16 mouse cellular contexts compared by ENCODE assay signal in genomic region chr4:98428371-98428770, GRCm38 (mm10). TPM values are rescaled to one million over a fixed set of nuclear protein-coding genes. Genes with fewer than 3 reads are reported as not detected.
DNase-seq lines count a peak whose midpoint lies in the region; ATAC-seq and TF ChIP-seq lines count a peak whose summit lies in the region.
"Had no signal": no experiment of that assay in that cellular context is flagged by ENCODE, and none has a peak within 500 bp of the region (broad histone marks: within the 10 kb centered on the region; RNA-seq: fewer than 3 reads in every experiment).

No protein-coding gene starts in this region.

- H3K4me3 ChIP-seq in kidney, adult 2 months (ENCODE audit: insufficient read depth, low read depth, low read length): no peak overlapping the region
- H3K4me3 ChIP-seq in kidney, embryonic 14.5 days (ENCODE audit: low read length): no peak overlapping the region
- H3K4me3 ChIP-seq in midbrain, postnatal 0 days (ENCODE audit: low read depth, low read length): no peak overlapping the region
- no peak overlapping the region for H3K4me3 ChIP-seq in midbrain, embryonic 14.5 days (replicated peaks; ENCODE audit: low read depth, low read length)
- H3K4me3 ChIP-seq in forebrain, embryonic 12.5 days (replicated peaks): no peak overlapping the region
- H3K4me3 ChIP-seq in intestine, embryonic 16.5 days (ENCODE audit: low read length): no peak overlapping the region
- H3K4me3 ChIP-seq: embryonic facial prominence, embryonic 10.5 days; limb, embryonic 15.5 days had no signal

- H3K27me3 ChIP-seq in kidney, adult 2 months (replicated peaks; ENCODE audit: control insufficient read depth, insufficient read depth, low read length): no peaks in the 10 kb centered on the region
- H3K27me3 ChIP-seq in kidney, embryonic 14.5 days (ENCODE audit: control insufficient read depth, insufficient read depth, low read length): no peaks in the 10 kb centered on the region
- H3K27me3 ChIP-seq in midbrain, postnatal 0 days (ENCODE audit: insufficient read depth, low read length): no peaks in the 10 kb centered on the region
- no peaks in the 10 kb centered on the region for H3K27me3 ChIP-seq in midbrain, embryonic 14.5 days (ENCODE audit: control insufficient read depth, insufficient read depth, low read length)
- H3K27me3 ChIP-seq in forebrain, embryonic 12.5 days: no peaks in the 10 kb centered on the region
- no peaks in the 10 kb centered on the region for H3K27me3 ChIP-seq in intestine, embryonic 16.5 days (replicated peaks; ENCODE audit: control insufficient read depth, insufficient read depth, low read length)
- H3K27me3 ChIP-seq: limb, embryonic 15.5 days had no signal

- ATAC-seq in kidney, embryonic 14.5 days (ENCODE audit: low FRiP score, low TSS enrichment): no peak
- ATAC-seq in midbrain, postnatal 0 days (ENCODE audit: low FRiP score): no peak
- ATAC-seq in midbrain, embryonic 14.5 days (ENCODE audit: low FRiP score, low TSS enrichment): no peak
- ATAC-seq in forebrain, embryonic 12.5 days (ENCODE audit: low FRiP score): no peak
- ATAC-seq in intestine, embryonic 16.5 days: no peak
- ATAC-seq: forebrain, embryonic 14.5 days; hindbrain, embryonic 16.5 days had no signal

- DNase-seq in cerebellum, postnatal 14 days: peak; percentile 12 to 20
- DNase-seq in cerebellum, postnatal 4 days (ENCODE audit: low spot score in 2 of 2): no peak
- peak; percentile 23 for DNase-seq in kidney, adult 2 months
- DNase-seq in midbrain, postnatal 0 days (ENCODE audit: low spot score): peak; percentile 17
- no peak for DNase-seq in midbrain, embryonic 14.5 days
- DNase-seq: lung, postnatal 4 days; right cerebral cortex, postnatal 25 days; thymus, postnatal 25 days had no signal

- H3K9me3 ChIP-seq in kidney, embryonic 14.5 days (ENCODE audit: control insufficient read depth, low read length): no peaks in the 10 kb centered on the region
- H3K9me3 ChIP-seq in midbrain, postnatal 0 days (ENCODE audit: low read length): no peaks in the 10 kb centered on the region
- no peaks in the 10 kb centered on the region for H3K9me3 ChIP-seq in midbrain, embryonic 14.5 days (ENCODE audit: control insufficient read depth, low read length)
- H3K9me3 ChIP-seq in forebrain, embryonic 12.5 days: no peaks in the 10 kb centered on the region
- no peaks in the 10 kb centered on the region for H3K9me3 ChIP-seq in intestine, embryonic 16.5 days (ENCODE audit: control insufficient read depth, low read length)
- H3K9me3 ChIP-seq: embryonic facial prominence, embryonic 10.5 days; limb, embryonic 15.5 days had no signal

- TF ChIP-seq POLR2A in kidney, adult 2 months (IDR thresholded peaks at IDR 0.05; ENCODE audit: low read depth, low read length): no peak

- H3K36me3 ChIP-seq in kidney, adult 2 months (ENCODE audit: control insufficient read depth, insufficient read depth, low read length): peaks cover 3% of the 10 kb centered on the region; the same call in 1 of the 2 replicates
- peaks cover 12% of the 10 kb centered on the region; the same call in 1 of the 2 replicates for H3K36me3 ChIP-seq in kidney, embryonic 14.5 days (ENCODE audit: control insufficient read depth, insufficient read depth, low read length)
- no peaks in the 10 kb centered on the region; the same call in 1 of the 2 replicates for H3K36me3 ChIP-seq in midbrain, postnatal 0 days (ENCODE audit: insufficient read depth, low read length)
- H3K36me3 ChIP-seq in midbrain, embryonic 14.5 days (ENCODE audit: control insufficient read depth, insufficient read depth, low read length): 0 out of 2 replicates have a peak, but pooled peaks cover 5% of the 10 kb centered on the region
- no peaks in the 10 kb centered on the region for H3K36me3 ChIP-seq in forebrain, embryonic 12.5 days (replicated peaks)
- H3K36me3 ChIP-seq in intestine, embryonic 16.5 days (ENCODE audit: control insufficient read depth, insufficient read depth, low read length): 0 out of 2 replicates have a peak, but pooled peaks cover 5% of the 10 kb centered on the region

- no peak overlapping the region for H3K27ac ChIP-seq in kidney, adult 2 months (ENCODE audit: insufficient read depth, low read depth, low read length)
- H3K27ac ChIP-seq in kidney, embryonic 14.5 days (ENCODE audit: low read depth, low read length): no peak overlapping the region
- H3K27ac ChIP-seq in midbrain, postnatal 0 days (ENCODE audit: low read depth, low read length): no peak overlapping the region
- H3K27ac ChIP-seq in midbrain, embryonic 14.5 days (replicated peaks; ENCODE audit: low read depth, low read length): no peak overlapping the region
- H3K27ac ChIP-seq in forebrain, embryonic 12.5 days: no peak overlapping the region
- no peak overlapping the region for H3K27ac ChIP-seq in intestine, embryonic 16.5 days (ENCODE audit: low read length)
- H3K27ac ChIP-seq: embryonic facial prominence, embryonic 10.5 days; limb, embryonic 15.5 days had no signal

- TF ChIP-seq CTCF in kidney, adult 2 months (conservative IDR thresholded peaks at IDR 0.05; ENCODE audit: insufficient read depth, insufficient read length, low read depth, low read length): no peak
- no peak for TF ChIP-seq CTCF in midbrain, postnatal 0 days (IDR thresholded peaks at IDR 0.05)

- H3K4me2 ChIP-seq in kidney, embryonic 14.5 days (replicated peaks; ENCODE audit: low read depth, low read length): no peak overlapping the region
- H3K4me2 ChIP-seq in midbrain, postnatal 0 days (ENCODE audit: low read depth, low read length, poor library complexity, severe bottlenecking): no peak overlapping the region
- H3K4me2 ChIP-seq in midbrain, embryonic 14.5 days (ENCODE audit: low read length): no peak overlapping the region
- H3K4me2 ChIP-seq in forebrain, embryonic 12.5 days: no peak overlapping the region
- H3K4me2 ChIP-seq in intestine, embryonic 16.5 days (ENCODE audit: low read depth, low read length): no peak overlapping the region
- H3K4me2 ChIP-seq: limb, embryonic 15.5 days; midbrain, embryonic 11.5 days had no signal

- 67% methylated on average over 8 of the region's 8 CpGs for WGBS in kidney, adult 2 months
- WGBS in kidney, embryonic 14.5 days: 54% methylated on average over 8 of the region's 8 CpGs
- 84% methylated on average over 8 of the region's 8 CpGs for WGBS in midbrain, postnatal 0 days
- WGBS in midbrain, embryonic 14.5 days: 90% methylated on average over 8 of the region's 8 CpGs
- WGBS in forebrain, embryonic 12.5 days: 93% methylated on average over 8 of the region's 8 CpGs
- WGBS in intestine, embryonic 16.5 days: 64% methylated on average over 8 of the region's 8 CpGs

- no peak overlapping the region for H3K9ac ChIP-seq in kidney, embryonic 14.5 days (ENCODE audit: low read depth, low read length)
- H3K9ac ChIP-seq in midbrain, postnatal 0 days (replicated peaks; ENCODE audit: low read length, poor library complexity, severe bottlenecking): no peak overlapping the region
- H3K9ac ChIP-seq in midbrain, embryonic 14.5 days (replicated peaks; ENCODE audit: low read length): no peak overlapping the region
- H3K9ac ChIP-seq in forebrain, embryonic 12.5 days: no peak overlapping the region
- H3K9ac ChIP-seq in intestine, embryonic 16.5 days (ENCODE audit: low read depth, low read length): no peak overlapping the region
- H3K9ac ChIP-seq: limb, embryonic 15.5 days had no signal

- H3K4me1 ChIP-seq in kidney, adult 2 months (ENCODE audit: control insufficient read depth, insufficient read depth, low read length): no peaks in the 10 kb centered on the region
- no peaks in the 10 kb centered on the region for H3K4me1 ChIP-seq in kidney, embryonic 14.5 days (ENCODE audit: control insufficient read depth, insufficient read depth, low read length)
- H3K4me1 ChIP-seq in midbrain, postnatal 0 days (ENCODE audit: insufficient read depth, low read length): no peaks in the 10 kb centered on the region
- no peaks in the 10 kb centered on the region for H3K4me1 ChIP-seq in midbrain, embryonic 14.5 days (ENCODE audit: control insufficient read depth, insufficient read depth, low read length)
- no peaks in the 10 kb centered on the region for H3K4me1 ChIP-seq in forebrain, embryonic 12.5 days
- H3K4me1 ChIP-seq in intestine, embryonic 16.5 days (ENCODE audit: control insufficient read depth, insufficient read depth, low read length): no peaks in the 10 kb centered on the region
- H3K4me1 ChIP-seq: embryonic facial prominence, embryonic 10.5 days; limb, embryonic 15.5 days had no signal

RNA-seq across cellular contexts. Expression of gene Patj, which starts 32.8 kb away (rescaled TPM):
- 24.4 and 25.3 TPM in 2 replicates for polyA plus RNA-seq in kidney, adult 2 months (2012; rRNA removed)
- polyA plus RNA-seq in kidney, embryonic 14.5 days (2014; fragmentation: Nextera tagmentation; extraction: Ambion mirVana): 11.3 and 33.2 TPM in 2 replicates
- 16.9 and 74.8 TPM in 2 replicates for total RNA-seq in midbrain, postnatal 0 days (2014; rRNA removed)
- 6.9 and 7.7 TPM in 2 replicates for polyA plus RNA-seq in midbrain, postnatal 0 days (2015; fragmentation: Nextera tagmentation; extraction: Ambion mirVana)
- polyA plus RNA-seq in midbrain, embryonic 14.5 days (2014; fragmentation: Nextera tagmentation; extraction: Ambion mirVana): 8.0 and 9.0 TPM in 2 replicates
- 10.7 and 12.9 TPM in 2 replicates for polyA plus RNA-seq in forebrain, embryonic 12.5 days (2016; fragmentation: Nextera tagmentation; extraction: Ambion mirVana)
- 22.5 and 25.3 TPM in 2 replicates for polyA plus RNA-seq in intestine, embryonic 16.5 days (2015; fragmentation: Nextera tagmentation; extraction: Ambion mirVana)

RNA-seq across cellular contexts. Expression of gene Tm2d1, which starts 45.3 kb away (rescaled TPM):
- polyA plus RNA-seq in kidney, adult 2 months (2012; rRNA removed): 24.3 and 29.7 TPM in 2 replicates
- 96.2 and 111 TPM in 2 replicates for polyA plus RNA-seq in kidney, embryonic 14.5 days (2014; fragmentation: Nextera tagmentation; extraction: Ambion mirVana)
- total RNA-seq in midbrain, postnatal 0 days (2014; rRNA removed): 61.1 and 68.4 TPM in 2 replicates
- polyA plus RNA-seq in midbrain, postnatal 0 days (2015; fragmentation: Nextera tagmentation; extraction: Ambion mirVana): 159 and 170 TPM in 2 replicates
- polyA plus RNA-seq in midbrain, embryonic 14.5 days (2014; fragmentation: Nextera tagmentation; extraction: Ambion mirVana): 128 and 140 TPM in 2 replicates
- polyA plus RNA-seq in forebrain, embryonic 12.5 days (2016; fragmentation: Nextera tagmentation; extraction: Ambion mirVana): 88.8 and 92.2 TPM in 2 replicates
- 87.7 and 96.3 TPM in 2 replicates for polyA plus RNA-seq in intestine, embryonic 16.5 days (2015; fragmentation: Nextera tagmentation; extraction: Ambion mirVana)

Comparison
In these comparisons a context has a peak if more than half of its experiments do, and no peak if none do; other contexts are left out.
1. DNase-seq: peak in cerebellum, postnatal 14 days (2 of 2), kidney, adult 2 months (single experiment) and midbrain, postnatal 0 days (single experiment); none in cerebellum, postnatal 4 days (0 of 2) and midbrain, embryonic 14.5 days (single experiment).